Mouse (Mus musculus): ENCODE results near the gene Dock2.

Gene Dock2

DNA sequence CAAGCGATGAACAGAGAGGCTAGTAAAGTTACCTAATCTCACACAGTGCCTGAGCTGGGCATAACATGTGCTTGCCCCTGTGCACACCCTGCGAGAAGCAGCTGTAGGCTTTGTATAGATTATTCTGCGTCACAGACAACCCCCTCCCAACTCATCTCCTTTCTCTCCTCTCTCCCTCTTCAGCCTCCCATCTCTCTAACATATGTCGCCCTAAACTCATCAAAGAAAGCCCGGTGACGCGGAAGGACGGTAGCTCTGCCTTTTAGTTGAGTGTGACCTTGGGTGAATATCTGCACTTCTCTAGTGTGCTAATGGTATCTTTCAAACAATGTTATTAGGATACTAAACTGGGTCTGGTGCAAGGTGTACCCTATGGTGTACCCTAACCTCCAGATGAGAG, 13.7 kb downstream of the Dock2 start:
- no peak for DNase-seq (ENCODE audit: low read depth in 1 of 2, low spot score in 2 of 2)

DNA sequence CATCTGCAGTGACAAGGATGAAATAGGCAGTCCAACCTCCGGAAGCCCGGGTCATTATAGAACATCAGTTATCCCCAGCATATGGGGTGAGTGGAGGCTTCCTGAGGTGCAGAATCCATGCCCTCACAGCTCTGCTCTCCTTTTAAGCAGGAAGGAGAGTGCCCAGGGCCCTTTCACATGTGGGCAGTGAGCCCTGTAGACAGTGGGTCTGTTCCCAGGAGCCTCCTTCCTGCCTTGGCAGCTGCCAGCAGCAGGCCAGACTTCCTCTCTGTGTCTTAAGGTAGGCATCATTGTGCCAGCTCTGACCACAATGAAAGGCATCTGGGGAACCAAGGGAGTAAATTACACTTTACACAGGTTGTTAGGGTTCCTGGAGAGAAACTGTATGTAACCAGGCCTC, 14.3 kb downstream of the Dock2 start:
- no peak for DNase-seq (ENCODE audit: low read depth in 1 of 2, low spot score in 2 of 2)

DNA sequence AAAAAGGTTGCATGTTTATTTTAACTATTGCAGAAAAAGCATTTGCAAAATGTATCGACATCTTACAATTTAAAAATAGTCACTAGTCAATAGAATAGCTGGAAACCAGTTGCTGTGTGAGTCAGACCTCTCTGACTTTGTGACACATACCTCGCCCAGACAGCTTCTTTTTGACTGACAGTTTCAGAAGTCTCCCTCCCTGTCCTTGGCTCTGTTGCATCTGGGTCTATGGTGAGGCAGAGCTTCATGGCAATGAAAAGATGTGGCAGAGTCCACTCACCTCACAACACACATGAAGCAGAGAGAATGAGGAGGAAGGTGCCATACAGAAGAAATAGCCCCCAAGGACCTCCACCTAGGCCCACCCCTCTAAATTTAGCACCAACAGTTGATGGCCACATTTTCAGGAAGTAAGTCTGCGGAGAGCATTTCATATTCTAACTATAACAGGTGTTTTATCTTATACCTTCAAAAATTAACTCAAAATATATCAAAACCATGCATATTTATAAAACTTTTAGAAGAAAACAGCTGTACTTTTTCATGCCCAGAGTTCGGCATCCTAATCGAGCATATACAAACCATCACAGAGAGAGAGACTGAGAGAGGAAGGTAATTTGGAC, 19.8 kb downstream of the Dock2 start:
- no peak for DNase-seq (ENCODE audit: low read depth in 1 of 2, low spot score in 2 of 2)

- DNase-seq (ENCODE audit: low read depth in 1 of 2, low spot score in 2 of 2): no peak
Measured at GRCm38 (mm10) chr11:34762570-34763127, 21.0 kb downstream of the Dock2 start.

- no peak for DNase-seq (ENCODE audit: low read depth in 1 of 2, low spot score in 2 of 2)
Measured at GRCm38 (mm10) chr11:34762125-34762524, 21.6 kb downstream of the Dock2 start.

GRCm38 (mm10) chr11:34759582-34759981, 24.1 kb downstream of the Dock2 start:
- DNase-seq (ENCODE audit: low read depth in 1 of 2, low spot score in 2 of 2): no peak

- DNase-seq (ENCODE audit: low read depth in 1 of 2, low spot score in 2 of 2): no peak
Measured at GRCm38 (mm10) chr11:34741081-34741480, 42.6 kb downstream of the Dock2 start.

DNA sequence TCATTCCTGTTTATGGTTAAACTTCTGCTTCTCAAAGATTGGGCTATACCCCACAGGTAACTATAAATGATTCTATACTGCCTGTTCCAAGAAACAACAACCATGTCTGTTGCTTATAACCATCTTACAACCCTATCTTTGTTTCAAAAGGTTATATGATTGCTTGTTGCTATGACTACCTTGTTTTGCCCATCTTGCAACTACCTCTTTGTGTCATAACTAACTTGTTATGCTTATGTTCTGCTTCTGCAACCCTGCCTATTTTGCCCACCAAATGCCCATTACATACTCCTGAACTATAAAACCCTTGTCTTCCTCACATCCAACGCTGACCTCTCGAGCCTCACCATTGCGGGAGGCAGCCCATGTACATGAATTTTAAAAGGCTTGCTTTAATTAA, 43.9 kb downstream of the Dock2 start:
- no peak for DNase-seq (ENCODE audit: low read depth in 1 of 2, low spot score in 2 of 2)

DNA sequence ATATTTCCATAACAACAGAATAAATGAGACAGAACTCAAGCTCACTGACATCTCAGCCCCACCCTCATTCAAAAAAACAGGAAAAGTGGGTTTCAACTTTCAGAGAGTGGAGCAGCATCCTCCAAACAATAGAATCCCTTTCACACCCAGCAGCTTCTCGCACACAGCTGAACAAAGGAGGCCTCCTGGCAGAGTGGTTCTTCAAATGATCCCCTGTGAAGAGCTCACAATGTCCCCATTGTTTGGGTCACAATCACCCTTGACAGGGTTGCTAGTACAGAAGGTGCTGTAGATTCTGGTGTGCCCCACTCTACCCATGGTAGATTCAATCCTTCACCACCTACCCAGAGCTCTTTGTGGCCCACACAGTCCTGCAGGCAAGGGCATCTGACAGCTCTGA, 44.7 kb downstream of the Dock2 start:
- DNase-seq (ENCODE audit: low read depth in 1 of 2, low spot score in 2 of 2): no peak

GRCm38 (mm10) chr11:34737193-34737592, 46.5 kb downstream of the Dock2 start:
- DNase-seq (ENCODE audit: low read depth in 1 of 2, low spot score in 2 of 2): no peak

DNA sequence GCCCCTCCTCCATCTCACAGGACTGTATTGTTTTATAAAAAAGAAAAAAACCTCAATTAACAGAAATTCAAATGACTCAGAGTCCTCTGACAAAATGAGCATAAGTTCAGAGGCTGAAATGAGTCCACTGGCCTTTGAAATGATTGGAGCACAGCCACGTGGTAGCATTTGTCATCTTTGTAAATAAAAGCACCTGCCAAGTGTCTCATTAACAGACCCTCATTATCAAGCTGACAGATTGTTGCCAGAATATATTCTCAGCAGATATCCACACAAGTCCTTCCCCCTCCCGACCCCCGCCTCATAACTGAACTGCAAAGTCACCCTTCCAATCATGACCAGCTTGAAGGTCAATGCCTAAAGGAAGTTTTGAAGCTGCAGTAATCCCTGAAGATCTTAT, 49.7 kb downstream of the Dock2 start:
- DNase-seq (ENCODE audit: low read depth in 1 of 2, low spot score in 2 of 2): no peak

DNA sequence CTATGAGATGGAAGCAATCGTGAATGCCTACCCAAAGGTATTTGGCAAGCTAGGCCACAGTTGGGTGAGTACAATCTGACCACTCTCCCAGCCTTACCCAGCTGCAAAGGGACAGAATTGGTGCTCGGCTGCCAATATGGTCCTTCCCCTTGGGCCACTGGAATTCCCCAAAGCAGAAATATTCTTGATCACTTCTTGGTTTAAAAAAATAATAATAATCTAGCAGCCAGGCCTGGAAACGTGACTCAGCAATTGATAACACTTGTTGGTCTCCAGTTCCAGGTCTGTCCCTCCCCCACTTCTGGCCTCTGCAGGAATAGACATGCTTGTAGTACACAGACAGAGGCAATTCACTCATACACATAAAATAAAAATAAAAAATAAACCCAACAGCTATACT, 56.2 kb downstream of the Dock2 start:
- no peak for DNase-seq (ENCODE audit: low read depth in 1 of 2, low spot score in 2 of 2)

GRCm38 (mm10) chr11:34726699-34727347, 56.9 kb downstream of the Dock2 start:
- no peak for DNase-seq (ENCODE audit: low read depth in 1 of 2, low spot score in 2 of 2)

DNA sequence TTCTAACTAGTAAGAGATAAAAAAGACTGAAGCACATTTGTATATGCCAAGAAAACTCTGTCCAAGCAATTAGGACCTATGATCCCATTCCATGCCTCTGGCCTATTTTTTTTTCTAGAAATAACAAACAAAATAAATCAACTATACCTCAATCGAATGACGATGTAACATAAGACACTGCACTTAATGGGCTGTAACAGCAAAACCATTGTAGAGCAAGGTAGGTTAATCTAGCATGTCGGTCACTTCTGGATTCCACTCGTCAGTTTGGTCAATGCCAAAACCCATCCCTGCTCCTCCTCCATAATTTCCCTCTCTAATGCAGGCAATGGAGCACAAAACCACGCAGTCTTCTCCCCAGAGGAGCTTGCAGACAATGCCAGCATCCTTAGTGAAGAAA, 70.3 kb downstream of the Dock2 start:
- DNase-seq (ENCODE audit: low read depth in 1 of 2, low spot score in 2 of 2): no peak

DNA sequence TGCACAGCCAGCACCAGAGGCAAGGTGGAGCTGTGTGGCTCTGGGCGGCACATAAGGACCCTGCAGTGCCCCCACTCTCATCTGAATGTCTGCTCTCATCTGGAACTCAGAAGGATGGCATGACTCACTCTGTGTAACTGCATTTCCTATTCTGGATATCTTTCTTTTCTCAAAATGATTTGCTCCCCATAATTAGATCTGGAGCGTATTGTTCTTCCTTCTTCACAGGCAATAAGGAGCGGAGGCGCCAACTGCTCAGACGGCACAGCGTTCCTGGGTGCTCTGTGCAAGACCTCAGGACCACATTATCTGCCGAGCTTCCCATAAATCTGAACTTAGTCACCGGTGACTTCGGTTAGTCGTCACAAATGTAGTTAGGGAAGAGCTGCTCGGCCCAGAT, 75.4 kb downstream of the Dock2 start:
- DNase-seq (ENCODE audit: low read depth in 1 of 2, low spot score in 2 of 2): no peak

- DNase-seq (ENCODE audit: low read depth in 1 of 2, low spot score in 2 of 2): no peak
Measured at GRCm38 (mm10) chr11:34707360-34707759, 76.3 kb downstream of the Dock2 start.

DNA sequence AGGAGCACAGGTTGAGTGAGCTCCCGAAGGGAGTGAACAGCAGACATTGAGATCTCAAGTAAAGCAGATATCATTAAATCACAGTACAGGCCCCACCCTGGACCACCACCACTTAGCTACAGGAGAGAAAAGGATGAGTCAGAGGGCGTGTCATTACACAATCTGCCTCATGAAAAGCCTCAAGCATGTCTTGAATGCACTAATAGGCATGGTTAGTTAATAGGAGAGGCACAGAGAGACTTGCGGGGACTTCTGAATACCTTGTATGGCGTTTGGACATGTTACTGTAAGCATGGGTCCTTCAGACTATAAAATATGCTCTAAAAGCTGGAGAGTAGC, 78.6 kb downstream of the Dock2 start:
- DNase-seq (ENCODE audit: low read depth in 1 of 2, low spot score in 2 of 2): no peak

- DNase-seq (ENCODE audit: low read depth in 1 of 2, low spot score in 2 of 2): no peak
Measured at GRCm38 (mm10) chr11:34704384-34705107, 79.1 kb downstream of the Dock2 start.

DNA sequence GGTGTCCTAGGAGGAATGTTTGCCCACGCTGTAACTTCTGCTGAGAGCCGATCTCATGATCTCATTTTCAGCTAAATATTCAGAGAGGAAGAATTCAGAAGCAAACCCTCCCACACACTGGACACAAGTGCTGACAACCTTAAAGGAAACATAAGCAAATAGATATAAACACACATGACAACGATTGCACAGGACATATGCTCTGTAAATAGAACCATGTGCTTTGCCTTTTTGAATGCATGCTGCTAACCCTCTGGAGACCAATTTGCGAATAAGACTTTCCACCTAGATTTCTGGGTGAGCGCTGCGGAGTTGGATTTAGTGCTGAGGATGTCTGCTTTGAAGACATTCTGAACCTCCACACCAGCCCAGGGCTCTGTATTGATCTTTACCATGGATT, 79.8 kb downstream of the Dock2 start:
- DNase-seq (ENCODE audit: low read depth in 1 of 2, low spot score in 2 of 2): no peak

GRCm38 (mm10) chr11:34681790-34682189, 101.9 kb downstream of the Dock2 start:
- DNase-seq (ENCODE audit: low read depth in 1 of 2, low spot score in 2 of 2): no peak

- DNase-seq (ENCODE audit: low read depth in 1 of 2, low spot score in 2 of 2): no peak
Measured at GRCm38 (mm10) chr11:34544631-34545030, 239.1 kb downstream of the Dock2 start.

GRCm38 (mm10) chr11:34532131-34532530, 251.6 kb downstream of the Dock2 start:
- DNase-seq (ENCODE audit: low read depth in 1 of 2, low spot score in 2 of 2): no peak
